Mouse (Mus musculus) regulatory T cell (primary cell): ENCODE measurements around the gene Ksr1.

Experiments used
- in situ Hi-C: fragments of 300-600 bp; cut with MboI, MseI; formaldehyde crosslinking; loops from one replicate; pipeline ENCODE4 v1.15.1; 2025; ENCODE audit warnings: high pct_unique_total_duplicates

Ksr1 gene

GRCm38 (mm10) chr11:79146331-79146767 lies at the start of gene Ksr1:
Gene Ksr1, minus strand, starts transcription at chr11:79146407.
- in situ Hi-C loops = no loop called here

GRCm38 (mm10) chr11:79192176-79192575 lies 46.0 kb upstream of the Ksr1 start:
- in situ Hi-C loops = loop anchor here (5.0 kb wide), 1 partner anchor 90 kb away; no protein-coding TSS in a partner anchor

GRCm38 (mm10) chr11:79191214-79191613 lies 45.0 kb upstream of the Ksr1 start:
- in situ Hi-C loops = loop anchor here (5.0 kb wide), 1 partner anchor 89 kb away; no protein-coding TSS in a partner anchor

GRCm38 (mm10) chr11:79190257-79190656 lies 44.0 kb upstream of the Ksr1 start:
- in situ Hi-C loops = loop anchor here (5.0 kb wide), 1 partner anchor 88 kb away; no protein-coding TSS in a partner anchor

GRCm38 (mm10) chr11:79188176-79188575 lies 42.0 kb upstream of the Ksr1 start:
- in situ Hi-C loops = no loop called here

GRCm38 (mm10) chr11:79187291-79187690 lies 41.1 kb upstream of the Ksr1 start:
- in situ Hi-C loops = no loop called here

GRCm38 (mm10) chr11:79185683-79186082 lies 39.5 kb upstream of the Ksr1 start:
- in situ Hi-C loops = no loop called here

GRCm38 (mm10) chr11:79184126-79184888 lies 38.1 kb upstream of the Ksr1 start:
- in situ Hi-C loops = no loop called here

- in situ Hi-C loops = no loop called here
Observed at GRCm38 (mm10) chr11:79183400-79183799, 37.2 kb upstream of the Ksr1 start.

GRCm38 (mm10) chr11:79182881-79183280 lies 36.7 kb upstream of the Ksr1 start:
- in situ Hi-C loops = no loop called here

GRCm38 (mm10) chr11:79181914-79182313 lies 35.7 kb upstream of the Ksr1 start:
- in situ Hi-C loops = no loop called here

GRCm38 (mm10) chr11:79176687-79177086 lies 30.5 kb upstream of the Ksr1 start:
- in situ Hi-C loops = no loop called here

GRCm38 (mm10) chr11:79172054-79172453 lies 25.8 kb upstream of the Ksr1 start:
- in situ Hi-C loops = no loop called here

GRCm38 (mm10) chr11:79166582-79167300 lies 20.5 kb upstream of the Ksr1 start:
- in situ Hi-C loops = loop anchor here (10.0 kb wide), 1 partner anchor 722 kb away; no protein-coding TSS in a partner anchor

GRCm38 (mm10) chr11:79161077-79161758 lies 15.0 kb upstream of the Ksr1 start:
- in situ Hi-C loops = loop anchor here (10.0 kb wide), 1 partner anchor 716 kb away; no protein-coding TSS in a partner anchor

- in situ Hi-C loops = loop anchor here (10.0 kb wide), 1 partner anchor 715 kb away; no protein-coding TSS in a partner anchor
Observed at GRCm38 (mm10) chr11:79160127-79160526, 13.9 kb upstream of the Ksr1 start.

- in situ Hi-C loops = loop anchor here (5.0 kb wide), 1 partner anchor 45 kb away; no protein-coding TSS in a partner anchor
Observed at GRCm38 (mm10) chr11:79157729-79158128, 11.5 kb upstream of the Ksr1 start.

- in situ Hi-C loops = loop anchor here (5.0 kb wide), 1 partner anchor 47 kb away; no protein-coding TSS in a partner anchor
Observed at GRCm38 (mm10) chr11:79155348-79155747, 9.1 kb upstream of the Ksr1 start.

- in situ Hi-C loops = no loop called here
Observed at GRCm38 (mm10) chr11:79152696-79153095, 6.5 kb upstream of the Ksr1 start.

- in situ Hi-C loops = no loop called here
Observed at GRCm38 (mm10) chr11:79151874-79152273, 5.7 kb upstream of the Ksr1 start.

- in situ Hi-C loops = no loop called here
Observed at GRCm38 (mm10) chr11:79150301-79150700, 4.1 kb upstream of the Ksr1 start.

GRCm38 (mm10) chr11:79149295-79149694 lies 3.1 kb upstream of the Ksr1 start:
- in situ Hi-C loops = no loop called here
